Comparison of ENCODE assay signal across 8 mouse cellular contexts in the genomic region with DNA sequence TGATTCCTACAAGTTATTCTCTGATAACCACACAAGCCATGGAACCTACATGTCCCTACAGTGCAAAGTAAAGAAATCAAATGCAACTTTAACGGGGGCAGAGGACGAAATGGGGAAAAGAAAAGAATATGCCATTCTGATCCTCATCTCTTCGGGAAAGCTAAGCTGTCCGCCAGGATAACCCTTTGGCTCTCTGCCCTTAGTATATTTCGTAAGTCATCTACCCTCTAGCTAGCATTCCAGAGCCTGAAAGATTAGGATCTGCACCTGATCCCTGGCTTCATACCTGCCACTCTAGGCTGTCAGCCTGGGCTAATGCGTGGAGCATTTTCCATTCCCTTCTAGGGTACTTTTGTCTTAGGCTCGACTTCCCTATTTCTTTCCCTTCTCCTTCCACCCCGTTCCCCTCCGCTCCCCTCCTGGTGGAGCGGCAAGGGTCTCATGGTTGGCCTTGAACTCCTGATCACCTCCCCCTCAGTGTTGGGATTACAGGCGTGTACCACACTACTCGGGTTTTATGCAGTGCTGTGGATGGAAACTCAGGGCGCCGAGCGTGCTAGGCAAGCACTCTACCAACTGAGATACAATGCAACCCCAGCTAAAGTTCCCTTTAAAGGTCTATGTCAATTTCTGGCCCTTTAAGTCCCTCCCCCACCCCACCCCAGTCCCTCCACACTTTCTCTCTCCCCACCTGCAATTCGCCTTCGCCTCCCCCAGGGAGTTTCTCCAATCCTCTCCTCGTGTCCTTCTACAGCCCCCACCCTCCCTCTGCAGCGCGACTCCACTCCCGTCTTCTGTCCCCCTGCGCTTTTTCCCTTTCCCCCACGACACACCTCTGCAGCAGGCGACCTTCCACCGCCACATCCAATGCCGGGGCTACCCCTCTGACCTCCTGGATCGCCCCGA. TPM values are rescaled to one million over a fixed set of nuclear protein-coding genes. Genes with fewer than 3 reads are reported as not detected.
A peak's percentile ranks its signal among the peaks of the same experiment; 100 is the strongest.
DNase-seq lines count a peak whose midpoint lies in the region; ATAC-seq and TF ChIP-seq lines count a peak whose summit lies in the region.

No protein-coding gene starts in this region.

- H3K79me2 ChIP-seq in heart, adult 2 months (replicated peaks; ENCODE audit: control insufficient read depth, insufficient read depth, low read length), result peaks cover 2% of the 10 kb centered on the region; the same call in 1 of the 2 replicates

- peak in 1 of 2 experiments; percentile 39 for DNase-seq in heart, adult 2 months
- DNase-seq in heart, adult 8-10 months (ENCODE audit: low spot score), result no peak
- peak; percentile 38 for DNase-seq in MN1 (ENCODE audit: low spot score)
- peak; percentile 91 for DNase-seq in midbrain, embryonic 11.5 days (ENCODE audit: low spot score, missing footprints)
- peak; percentile 44 to 60 for DNase-seq in thymus, postnatal 36 days

- peak overlapping the region; percentile 96 for H3K4me2 ChIP-seq in forebrain, embryonic 12.5 days
- peak overlapping the region; percentile 95 for H3K4me2 ChIP-seq in kidney, embryonic 15.5 days
- peak overlapping the region; percentile 91 for H3K4me2 ChIP-seq in midbrain, embryonic 11.5 days

- H3K36me3 ChIP-seq in heart, adult 2 months (ENCODE audit: control insufficient read depth, insufficient read depth, low read length), result no peaks in the 10 kb centered on the region; the same call in 1 of the 2 replicates
- H3K36me3 ChIP-seq in forebrain, embryonic 12.5 days (replicated peaks), result peaks cover 13% of the 10 kb centered on the region
- H3K36me3 ChIP-seq in kidney, embryonic 15.5 days, result peaks cover 6% of the 10 kb centered on the region; the same call in 1 of the 2 replicates
- H3K36me3 ChIP-seq in midbrain, embryonic 11.5 days (ENCODE audit: control insufficient read depth, insufficient read depth, low read length), result no peaks in the 10 kb centered on the region

- TF ChIP-seq CTCF in heart, adult 2 months (IDR thresholded peaks at IDR 0.05), result no peak

- H3K9ac ChIP-seq in heart, adult 2 months (ENCODE audit: low read depth, low read length), result peak overlapping the region; percentile 69
- H3K9ac ChIP-seq in forebrain, embryonic 12.5 days, result peak overlapping the region; percentile 81
- H3K9ac ChIP-seq in kidney, embryonic 15.5 days, result peak overlapping the region; percentile 65
- peak overlapping the region; percentile 73 for H3K9ac ChIP-seq in midbrain, embryonic 11.5 days (ENCODE audit: low read length)

- WGBS in heart, adult 2 months, result 4% methylated on average over 28 of the region's 28 CpGs
- 12% methylated on average over 28 of the region's 28 CpGs for WGBS in forebrain, embryonic 12.5 days
- 7% methylated on average over 28 of the region's 28 CpGs for WGBS in kidney, embryonic 15.5 days
- 17% methylated on average over 28 of the region's 28 CpGs for WGBS in midbrain, embryonic 11.5 days

- H3K9me3 ChIP-seq in forebrain, embryonic 12.5 days, result no peaks in the 10 kb centered on the region
- H3K9me3 ChIP-seq in kidney, embryonic 15.5 days (replicated peaks), result no peaks in the 10 kb centered on the region
- H3K9me3 ChIP-seq in midbrain, embryonic 11.5 days (ENCODE audit: control insufficient read depth, low read length), result no peaks in the 10 kb centered on the region

- no peaks in the 10 kb centered on the region for H3K27me3 ChIP-seq in heart, adult 2 months (ENCODE audit: control insufficient read depth, insufficient read depth, low read length)
- peaks cover 16% of the 10 kb centered on the region; the same call in 1 of the 2 replicates for H3K27me3 ChIP-seq in forebrain, embryonic 12.5 days
- peaks cover 3% of the 10 kb centered on the region; the same call in 1 of the 2 replicates for H3K27me3 ChIP-seq in kidney, embryonic 15.5 days
- H3K27me3 ChIP-seq in midbrain, embryonic 11.5 days (ENCODE audit: control insufficient read depth, insufficient read depth, low read length), result no peaks in the 10 kb centered on the region

- TF ChIP-seq EP300 in heart, adult 2 months (IDR thresholded peaks at IDR 0.05; ENCODE audit: insufficient read depth, low read depth, low read length), result no peak

- intact Hi-C loops in heart, adult 2 months (cut with DNase I), result loop anchor here (1.0 to 2.0 kb wide), 3 partner anchors 27 to 73 kb away; partner anchors contain the start of gene Nyap1

- peak; percentile 14; the same call in 1 of the 2 replicates for ATAC-seq in forebrain, embryonic 12.5 days (ENCODE audit: low FRiP score)
- peak; percentile 7 for ATAC-seq in kidney, embryonic 15.5 days (replicated peaks; ENCODE audit: low FRiP score)
- peak; percentile 35 for ATAC-seq in midbrain, embryonic 11.5 days (ENCODE audit: low FRiP score)
- no peak for ATAC-seq in activated CD4-positive, CD25-positive, alpha-beta regulatory T cell, adult 4 months

- peak overlapping the region; percentile 82 for H3K4me3 ChIP-seq in heart, adult 2 months
- peak overlapping the region; percentile 77 for H3K4me3 ChIP-seq in forebrain, embryonic 12.5 days (replicated peaks)
- H3K4me3 ChIP-seq in kidney, embryonic 15.5 days (replicated peaks), result peak overlapping the region; percentile 80
- peak overlapping the region; percentile 67 for H3K4me3 ChIP-seq in midbrain, embryonic 11.5 days (ENCODE audit: low read depth, low read length)

- TF ChIP-seq POLR2A in heart, adult 2 months (IDR thresholded peaks at IDR 0.05; ENCODE audit: insufficient read depth, low read depth, low read length), result no peak

- H3K4me1 ChIP-seq in heart, adult 2 months (ENCODE audit: control insufficient read depth, insufficient read depth, low read length), result peaks cover 3% of the 10 kb centered on the region
- peaks cover 29% of the 10 kb centered on the region for H3K4me1 ChIP-seq in forebrain, embryonic 12.5 days
- H3K4me1 ChIP-seq in kidney, embryonic 15.5 days, result peaks cover 25% of the 10 kb centered on the region
- H3K4me1 ChIP-seq in midbrain, embryonic 11.5 days (ENCODE audit: control insufficient read depth, insufficient read depth, low read length), result peaks cover 16% of the 10 kb centered on the region

- peak overlapping the region; percentile 64 for H3K27ac ChIP-seq in heart, adult 2 months
- H3K27ac ChIP-seq in forebrain, embryonic 12.5 days, result peak overlapping the region; percentile 74
- peak overlapping the region; percentile 85 for H3K27ac ChIP-seq in kidney, embryonic 15.5 days
- peak overlapping the region; percentile 21; the same call in 1 of the 2 replicates for H3K27ac ChIP-seq in midbrain, embryonic 11.5 days (ENCODE audit: low read depth, low read length)

RNA-seq across cellular contexts. Expression of gene Agfg2, which starts 0.9 kb away (rescaled TPM):
- 10 to 100 TPM; 15.6 to 19.1 TPM for total RNA-seq in heart, adult 2 months (2021)
- 11.9 and 12.5 TPM in 2 replicates for polyA plus RNA-seq in heart, adult 2 months (2012; rRNA removed)
- 10 to 100 TPM; 13.1 to 23.0 (median 15.4) TPM for total RNA-seq in heart, adult 8-10 months (2022)
- 28.2 and 31.1 TPM in 2 replicates for polyA plus RNA-seq in forebrain, embryonic 12.5 days (2016; fragmentation: Nextera tagmentation; extraction: Ambion mirVana)
- 18.9 and 23.1 TPM in 2 replicates for polyA plus RNA-seq in kidney, embryonic 15.5 days (2015; fragmentation: Nextera tagmentation; extraction: Ambion mirVana)
- 13.6 and 14.9 TPM in 2 replicates for polyA plus RNA-seq in midbrain, embryonic 11.5 days (2014; fragmentation: Nextera tagmentation; extraction: Ambion mirVana)
- polyA plus RNA-seq in activated CD4-positive, CD25-positive, alpha-beta regulatory T cell, adult 4 months (2017; shearing (Covaris generic)), result 10 to 100 TPM; 15.8 to 20.1 TPM

RNA-seq across cellular contexts. Expression of gene Irs3, which starts 38.1 kb away (rescaled TPM):
- under 1 TPM; 0.34 to 0.73 TPM for total RNA-seq in heart, adult 2 months (2021)
- polyA plus RNA-seq in heart, adult 2 months (2012; rRNA removed), result 0.91 and 2.2 TPM in 2 replicates
- total RNA-seq in heart, adult 8-10 months (2022), result under 1 TPM; 0.30 to 0.94 (median 0.56) TPM
- polyA plus RNA-seq in forebrain, embryonic 12.5 days (2016; fragmentation: Nextera tagmentation; extraction: Ambion mirVana), result not detected in 2 replicates
- polyA plus RNA-seq in kidney, embryonic 15.5 days (2015; fragmentation: Nextera tagmentation; extraction: Ambion mirVana), result 0.80 and 0.82 TPM in 2 replicates
- 0.19 and 0.34 TPM in 2 replicates for polyA plus RNA-seq in midbrain, embryonic 11.5 days (2014; fragmentation: Nextera tagmentation; extraction: Ambion mirVana)
- not detected for polyA plus RNA-seq in activated CD4-positive, CD25-positive, alpha-beta regulatory T cell, adult 4 months (2017; shearing (Covaris generic))

RNA-seq across cellular contexts. Expression of gene Sap25, which starts 42.5 kb away (rescaled TPM):
- total RNA-seq in heart, adult 2 months (2021), result 1 to 10 TPM; 1.5 to 2.0 TPM
- polyA plus RNA-seq in heart, adult 2 months (2012; rRNA removed), result 25.2 and 34.9 TPM in 2 replicates
- 1 to 10 TPM; 1.6 to 4.0 (median 2.8) TPM for total RNA-seq in heart, adult 8-10 months (2022)
- polyA plus RNA-seq in forebrain, embryonic 12.5 days (2016; fragmentation: Nextera tagmentation; extraction: Ambion mirVana), result 9.0 and 10.5 TPM in 2 replicates
- 8.2 and 10.5 TPM in 2 replicates for polyA plus RNA-seq in kidney, embryonic 15.5 days (2015; fragmentation: Nextera tagmentation; extraction: Ambion mirVana)
- polyA plus RNA-seq in midbrain, embryonic 11.5 days (2014; fragmentation: Nextera tagmentation; extraction: Ambion mirVana), result 4.5 and 6.8 TPM in 2 replicates
- 10 to 100 TPM; 30.0 to 32.3 TPM for polyA plus RNA-seq in activated CD4-positive, CD25-positive, alpha-beta regulatory T cell, adult 4 months (2017; shearing (Covaris generic))

RNA-seq across cellular contexts. Expression of gene Gm20605, which starts 54.7 kb away (rescaled TPM):
- 1 to 10 TPM; 2.8 to 4.3 TPM for total RNA-seq in heart, adult 2 months (2021)
- polyA plus RNA-seq in heart, adult 2 months (2012; rRNA removed), result 7.3 and 9.5 TPM in 2 replicates
- total RNA-seq in heart, adult 8-10 months (2022), result 1 to 10 TPM; 2.3 to 4.2 (median 2.7) TPM
- 9.6 and 10.1 TPM in 2 replicates for polyA plus RNA-seq in forebrain, embryonic 12.5 days (2016; fragmentation: Nextera tagmentation; extraction: Ambion mirVana)
- polyA plus RNA-seq in kidney, embryonic 15.5 days (2015; fragmentation: Nextera tagmentation; extraction: Ambion mirVana), result 10.4 and 13.1 TPM in 2 replicates
- 4.5 and 5.8 TPM in 2 replicates for polyA plus RNA-seq in midbrain, embryonic 11.5 days (2014; fragmentation: Nextera tagmentation; extraction: Ambion mirVana)
- 10 to 100 TPM in 1 of 2 experiments, 1 to 10 TPM in 1; 8.1 to 10.2 TPM for polyA plus RNA-seq in activated CD4-positive, CD25-positive, alpha-beta regulatory T cell, adult 4 months (2017; shearing (Covaris generic))

RNA-seq across cellular contexts. Expression of gene Lrch4, which starts 54.7 kb away (rescaled TPM):
- total RNA-seq in heart, adult 2 months (2021), result 10 to 100 TPM; 17.1 to 20.0 TPM
- polyA plus RNA-seq in heart, adult 2 months (2012; rRNA removed), result 24.8 and 29.1 TPM in 2 replicates
- total RNA-seq in heart, adult 8-10 months (2022), result 10 to 100 TPM; 13.1 to 17.8 (median 17.1) TPM
- polyA plus RNA-seq in forebrain, embryonic 12.5 days (2016; fragmentation: Nextera tagmentation; extraction: Ambion mirVana), result 29.8 and 35.1 TPM in 2 replicates
- polyA plus RNA-seq in kidney, embryonic 15.5 days (2015; fragmentation: Nextera tagmentation; extraction: Ambion mirVana), result 47.4 and 50.6 TPM in 2 replicates
- polyA plus RNA-seq in midbrain, embryonic 11.5 days (2014; fragmentation: Nextera tagmentation; extraction: Ambion mirVana), result 27.3 and 28.3 TPM in 2 replicates
- 10 to 100 TPM; 61.6 to 68.6 TPM for polyA plus RNA-seq in activated CD4-positive, CD25-positive, alpha-beta regulatory T cell, adult 4 months (2017; shearing (Covaris generic))

Comparison
In these comparisons a context has a peak if more than half of its experiments do, and no peak if none do; other contexts are left out.
1. H3K27ac ChIP-seq: peak in every context shown above with its lines; median percentile 85 in kidney, embryonic 15.5 days; 74 in forebrain, embryonic 12.5 days; 64 in heart, adult 2 months; 21 in midbrain, embryonic 11.5 days.